Mouse (Mus musculus): ENCODE data around the gene H2-M10.2.

H2-M10.2 gene

GRCm38 (mm10) chr17:36286390-36286789 lies at the start of gene H2-M10.2:
TSS of gene H2-M10.2 (minus strand) at chr17:36286490.
- DNase-seq (ENCODE audit: low read depth, low spot score): no peak

GRCm38 (mm10) chr17:36326055-36326454 lies 39.8 kb upstream of the H2-M10.2 start, which contains the start of gene H2-M10.1:
TSS of gene H2-M10.1 (minus strand) at chr17:36326155.
- DNase-seq (ENCODE audit: low read depth, low spot score): no peak

- DNase-seq (ENCODE audit: low read depth, low spot score): no peak
These were observed 29.5 kb upstream of the H2-M10.2 start for GRCm38 (mm10) chr17:36315689-36316253.

- DNase-seq (ENCODE audit: low read depth, low spot score): peak; percentile 33
These were observed 28.9 kb upstream of the H2-M10.2 start for GRCm38 (mm10) chr17:36315041-36315688.

GRCm38 (mm10) chr17:36314511-36314910 lies 28.2 kb upstream of the H2-M10.2 start:
- DNase-seq (ENCODE audit: low read depth, low spot score): peak; percentile 12

- DNase-seq (ENCODE audit: low read depth, low spot score): no peak
These were observed 23.0 kb upstream of the H2-M10.2 start for GRCm38 (mm10) chr17:36309293-36309692.

- peak; percentile 18 for DNase-seq (ENCODE audit: low read depth, low spot score)
These were observed 22.6 kb upstream of the H2-M10.2 start for GRCm38 (mm10) chr17:36308855-36309254.

- no peak for DNase-seq (ENCODE audit: low read depth, low spot score)
These were observed 4.6 kb downstream of the H2-M10.2 start for GRCm38 (mm10) chr17:36281521-36282245.

GRCm38 (mm10) chr17:36274776-36275175 lies 11.5 kb downstream of the H2-M10.2 start:
- no peak for DNase-seq (ENCODE audit: low read depth, low spot score)

GRCm38 (mm10) chr17:36273796-36274195 lies 12.5 kb downstream of the H2-M10.2 start:
- DNase-seq (ENCODE audit: low read depth, low spot score): no peak

GRCm38 (mm10) chr17:36272643-36273366 lies 13.5 kb downstream of the H2-M10.2 start:
- no peak for DNase-seq (ENCODE audit: low read depth, low spot score)

- DNase-seq (ENCODE audit: low read depth, low spot score): peak; percentile 79
These were observed 14.6 kb downstream of the H2-M10.2 start, which contains the start of gene Trim39 for GRCm38 (mm10) chr17:36271586-36272256. TSS of gene Trim39 (minus strand) at chr17:36272247.

- DNase-seq (ENCODE audit: low read depth, low spot score): peak; percentile 92
These were observed 15.2 kb downstream of the H2-M10.2 start for GRCm38 (mm10) chr17:36270956-36271585.

- DNase-seq (ENCODE audit: low read depth, low spot score): peak; percentile 65
These were observed 20.5 kb downstream of the H2-M10.2 start for GRCm38 (mm10) chr17:36265834-36266233.

- DNase-seq (ENCODE audit: low read depth, low spot score): peak; percentile 59
These were observed 21.9 kb downstream of the H2-M10.2 start for GRCm38 (mm10) chr17:36264273-36264925.

- no peak for DNase-seq (ENCODE audit: low read depth, low spot score)
These were observed 24.7 kb downstream of the H2-M10.2 start for GRCm38 (mm10) chr17:36261511-36262166.

- no peak for DNase-seq (ENCODE audit: low read depth, low spot score)
These were observed 28.3 kb downstream of the H2-M10.2 start, which contains the start of gene Rpp21 for GRCm38 (mm10) chr17:36257969-36258368. TSS of gene Rpp21 (minus strand) at chr17:36258069.

- DNase-seq (ENCODE audit: low read depth, low spot score): peak; percentile 77
These were observed 28.9 kb downstream of the H2-M10.2 start for GRCm38 (mm10) chr17:36257241-36257947.

GRCm38 (mm10) chr17:36253087-36253600 lies 33.1 kb downstream of the H2-M10.2 start:
- peak; percentile 87 for DNase-seq (ENCODE audit: low read depth, low spot score)
